Mouse (Mus musculus): ENCODE results near the gene Disp2. TPM values are rescaled to one million over a fixed set of nuclear protein-coding genes. Genes with fewer than 3 reads are reported as not detected.

The Disp2 gene
- total RNA-seq, 2 experiments from 2014 or later: not detected

DNA sequence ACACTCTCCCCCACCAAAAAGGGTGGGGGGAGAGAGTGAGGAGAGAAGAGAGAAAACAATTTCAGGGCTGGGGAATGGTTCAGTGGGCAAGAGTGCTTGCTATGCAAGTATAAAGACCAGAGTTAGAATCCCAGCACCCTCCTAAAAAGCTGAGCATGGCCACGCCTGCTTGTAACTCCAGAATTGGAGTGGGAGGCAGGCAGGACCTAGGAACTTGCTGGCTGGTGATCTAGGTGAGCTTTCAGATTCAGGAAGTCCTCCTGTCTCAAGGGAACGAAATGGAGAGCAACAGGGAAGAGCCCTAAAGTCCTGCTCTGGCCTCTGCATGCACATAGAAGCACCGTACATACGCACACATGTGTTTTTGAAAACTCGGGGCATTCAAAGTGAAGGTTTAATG is 43.3 kb downstream of the Disp2 start:
- intact Hi-C loops (cut with DNase I): no loop called here

GRCm38 (mm10) chr2:118824396-118824795 is 44.9 kb downstream of the Disp2 start:
- intact Hi-C loops (cut with DNase I): no loop called here
- no peak for DNase-seq

More for the DNA sequence above, 43.3 kb downstream of the Disp2 start:
- no peak for DNase-seq

- intact Hi-C loops (cut with DNase I): no loop called here
- DNase-seq: no peak
Measured at GRCm38 (mm10) chr2:118829096-118829495, 49.6 kb downstream of the Disp2 start.

- no peak for DNase-seq
- intact Hi-C loops (cut with DNase I): no loop called here
Measured at GRCm38 (mm10) chr2:118834061-118834460, 54.5 kb downstream of the Disp2 start.

DNA sequence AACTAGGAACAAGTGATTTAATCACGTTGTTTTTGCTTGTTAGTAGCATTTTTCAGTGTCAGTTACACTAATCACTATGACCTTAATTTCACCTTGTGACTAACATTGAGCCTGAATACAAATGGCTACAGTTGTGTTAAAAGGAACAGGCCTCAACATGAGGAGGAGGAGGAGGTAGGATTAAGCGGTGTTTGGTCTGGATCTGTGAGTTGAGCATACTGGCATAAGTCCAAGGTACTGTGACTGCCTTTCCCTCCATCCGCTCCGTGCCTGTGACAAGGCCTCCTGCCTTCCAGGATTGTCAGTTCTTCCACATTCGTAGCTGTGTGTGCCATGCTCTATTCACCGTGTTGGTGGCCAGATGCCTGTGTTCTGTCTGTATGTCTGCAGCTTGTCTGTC is 55.6 kb downstream of the Disp2 start:
- no peak for DNase-seq
- intact Hi-C loops (cut with DNase I): no loop called here

DNA sequence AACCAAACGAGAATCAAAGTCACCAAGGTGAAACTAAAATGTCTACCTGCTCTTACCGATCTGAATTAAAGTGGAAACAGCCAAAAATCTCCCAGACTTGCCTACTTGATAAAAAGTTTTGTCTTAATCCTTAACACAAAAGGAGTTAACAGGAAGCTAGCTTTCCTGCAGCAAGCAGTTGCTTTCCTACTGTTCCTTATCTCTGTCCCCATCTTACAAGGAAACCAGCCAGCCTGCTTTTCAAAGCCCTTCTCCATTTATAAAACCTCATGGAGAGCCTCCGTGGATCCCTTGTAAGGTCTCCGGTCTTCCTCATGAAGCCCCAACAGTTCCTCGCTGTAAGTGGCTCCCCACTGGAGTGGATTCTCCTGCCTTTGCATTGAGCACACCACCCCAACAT is 58.8 kb downstream of the Disp2 start:
- no peak for DNase-seq
- intact Hi-C loops (cut with DNase I): no loop called here

GRCm38 (mm10) chr2:118841186-118841585 is 61.7 kb downstream of the Disp2 start:
- no peak for DNase-seq
- intact Hi-C loops (cut with DNase I): no loop called here

GRCm38 (mm10) chr2:118841774-118842173 is 62.3 kb downstream of the Disp2 start:
- no peak for DNase-seq
- intact Hi-C loops (cut with DNase I): no loop called here

GRCm38 (mm10) chr2:118844427-118844826 is 64.9 kb downstream of the Disp2 start:
- no peak for DNase-seq
- intact Hi-C loops (cut with DNase I): no loop called here

GRCm38 (mm10) chr2:118846246-118846645 is 66.7 kb downstream of the Disp2 start:
- no peak for DNase-seq
- intact Hi-C loops (cut with DNase I): no loop called here

- intact Hi-C loops (cut with DNase I): no loop called here
- no peak for DNase-seq
Measured at GRCm38 (mm10) chr2:118851756-118852155, 72.2 kb downstream of the Disp2 start.

Other genes with a start within 250 kb of the Disp2 start
- gene Bmf, start 230.0 kb upstream of the Disp2 start, total RNA-seq (2021): 1 to 10 TPM; 2.9 to 6.0 TPM
- gene Bub1b, start 181.5 kb upstream of the Disp2 start, total RNA-seq (2021): 1 to 10 TPM; 1.0 to 1.4 TPM
- gene Pak6, start 116.4 kb upstream of the Disp2 start, total RNA-seq (2021): under 1 TPM; 0.20 to 0.31 TPM
- gene Ankrd63, start 75.8 kb upstream of the Disp2 start, total RNA-seq (2021): not detected
- under 1 TPM; 0.26 to 0.52 TPM for gene Plcb2, start 51.3 kb upstream of the Disp2 start, total RNA-seq (2021)
- gene Inafm2, start 34.0 kb upstream of the Disp2 start, total RNA-seq (2021): 1 to 10 TPM; 3.8 to 4.9 TPM
- 10 to 100 TPM; 13.8 to 15.4 TPM for gene Ccdc9b, start 17.1 kb upstream of the Disp2 start, total RNA-seq (2021)
- not detected for gene Phgr1, start 7.0 kb upstream of the Disp2 start, total RNA-seq (2021)
- gene Knstrn, start 34.3 kb downstream of the Disp2 start, total RNA-seq (2021): 1 to 10 TPM in 1 of 2 experiments, under 1 TPM in 1; 0.94 to 1.6 TPM
- 100 to 1,000 TPM in 1 of 2 experiments, 10 to 100 TPM in 1; 94.6 to 149 TPM for gene Ivd, start 82.2 kb downstream of the Disp2 start, total RNA-seq (2021)
- gene Bahd1, start 120.7 kb downstream of the Disp2 start, total RNA-seq (2021): 1 to 10 TPM; 3.5 to 5.5 TPM
- gene Chst14, start 146.8 kb downstream of the Disp2 start, total RNA-seq (2021): 1 to 10 TPM; 2.6 to 2.9 TPM
- gene Ccdc32, start 249.7 kb downstream of the Disp2 start, total RNA-seq (2021): 1 to 10 TPM; 3.3 to 4.6 TPM

Measured in gastrocnemius, postnatal 36 days (tissue).